Mouse (Mus musculus) cortical plate, adult 2 months (tissue): ENCODE results near the gene C730034F03Rik. TPM values are rescaled to one million over a fixed set of nuclear protein-coding genes. Genes with fewer than 3 reads are reported as not detected.
A peak's percentile ranks its signal among the peaks of the same experiment; 100 is the strongest.

Source experiments
- H3K27ac ChIP-seq: fragments of 200-500 bp; 2 replicates; pipeline ENCODE4 v1.5.1; 2012; ENCODE audit warnings: low read length, control low read depth, inconsistent platforms; ENCODE audit not compliant: insufficient read depth
- H3K4me1 ChIP-seq: fragments of 200-500 bp; 2 replicates; pipeline ENCODE4 v1.6.1; 2011; ENCODE audit warnings: low read length; ENCODE audit not compliant: control insufficient read depth, insufficient read depth
- H3K4me3 ChIP-seq: fragments of 200-500 bp; 2 replicates; pipeline ENCODE4 v1.5.1; 2011; ENCODE audit warnings: mild to moderate bottlenecking, low read length, control low read depth; ENCODE audit not compliant: insufficient read depth
- CTCF ChIP-seq: fragments of 200-500 bp; IDR thresholded peaks from 2 replicates; pipeline ENCODE4 v1.5.1; 2011; ENCODE audit warnings: mild to moderate bottlenecking, control low read depth, low read length; ENCODE audit not compliant: insufficient read depth; ENCODE audit errors: extremely low read depth
- POLR2A ChIP-seq: fragments of 200-500 bp; IDR thresholded peaks from 2 replicates; pipeline ENCODE4 v1.6.1; 2011; ENCODE audit warnings: mild to moderate bottlenecking, low read length, control low read depth; ENCODE audit not compliant: insufficient read depth; ENCODE audit errors: extremely low read depth
- polyA plus RNA-seq: library from polyadenylated mRNA; depleted of rRNA; stranded (reverse); fragments of >200 nt; gene quantifications from 2 replicates; pipeline ENCODE4 v1.2.3, GENCODE M21; 2012

C730034F03Rik gene
- polyA plus RNA-seq, 1 experiment: 2.8 TPM

- no peaks in the 10 kb centered on the region for H3K4me1 ChIP-seq
- no peak for TF ChIP-seq CTCF
- no peak for TF ChIP-seq POLR2A
- no peak overlapping the region for H3K27ac ChIP-seq
- H3K4me3 ChIP-seq: no peak overlapping the region
Measured at GRCm38 (mm10) chr15:89458942-89459341, 29.6 kb downstream of the C730034F03Rik start.

- TF ChIP-seq CTCF (no peak), POLR2A (no peak)
- Histone ChIP-seq H3K4me3 (no peak overlapping the region), H3K4me1 (no peaks in the 10 kb centered on the region), H3K27ac (no peak overlapping the region)
Measured at GRCm38 (mm10) chr15:89459821-89460220, 30.4 kb downstream of the C730034F03Rik start.

- Histone ChIP-seq H3K4me1 (no peaks in the 10 kb centered on the region), H3K4me3 (no peak overlapping the region), H3K27ac (no peak overlapping the region)
- TF ChIP-seq CTCF (no peak), POLR2A (no peak)
Measured at GRCm38 (mm10) chr15:89460298-89460697, 30.9 kb downstream of the C730034F03Rik start.

GRCm38 (mm10) chr15:89461321-89461720, 31.9 kb downstream of the C730034F03Rik start:
- TF ChIP-seq POLR2A: no peak
- TF ChIP-seq CTCF: no peak

GRCm38 (mm10) chr15:89462176-89462575, 32.8 kb downstream of the C730034F03Rik start:
- Histone ChIP-seq H3K4me3 (no peak overlapping the region), H3K27ac (no peak overlapping the region), H3K4me1 (no peaks in the 10 kb centered on the region)
- TF ChIP-seq POLR2A (no peak), CTCF (no peak)

More at GRCm38 (mm10) chr15:89461321-89461720, 31.9 kb downstream of the C730034F03Rik start:
- Histone ChIP-seq H3K4me3 (no peak overlapping the region), H3K4me1 (no peaks in the 10 kb centered on the region), H3K27ac (no peak overlapping the region)

GRCm38 (mm10) chr15:89463334-89464235, 34.2 kb downstream of the C730034F03Rik start:
- H3K4me3 ChIP-seq: no peak overlapping the region
- H3K27ac ChIP-seq: no peak overlapping the region
- TF ChIP-seq CTCF (peak; percentile 18; the same call in 1 of the 2 replicates), POLR2A (no peak)
- H3K4me1 ChIP-seq: no peaks in the 10 kb centered on the region

- TF ChIP-seq CTCF (no peak), POLR2A (no peak)
- H3K27ac ChIP-seq: no peak overlapping the region
Measured at GRCm38 (mm10) chr15:89465052-89465451, 35.7 kb downstream of the C730034F03Rik start.

GRCm38 (mm10) chr15:89468577-89468976, 39.2 kb downstream of the C730034F03Rik start:
- Histone ChIP-seq H3K27ac (no peak overlapping the region), H3K4me3 (no peak overlapping the region), H3K4me1 (no peaks in the 10 kb centered on the region)
- TF ChIP-seq CTCF: peak; percentile 54
- no peak for TF ChIP-seq POLR2A

More at GRCm38 (mm10) chr15:89465052-89465451, 35.7 kb downstream of the C730034F03Rik start:
- H3K4me1 ChIP-seq: no peaks in the 10 kb centered on the region
- no peak overlapping the region for H3K4me3 ChIP-seq

GRCm38 (mm10) chr15:89471476-89471875, 42.1 kb downstream of the C730034F03Rik start:
- no peak overlapping the region for H3K27ac ChIP-seq
- H3K4me3 ChIP-seq: no peak overlapping the region
- TF ChIP-seq CTCF: no peak
- no peak for TF ChIP-seq POLR2A
- no peaks in the 10 kb centered on the region for H3K4me1 ChIP-seq

- no peak overlapping the region for H3K4me3 ChIP-seq
- TF ChIP-seq CTCF (no peak), POLR2A (no peak)
- H3K4me1 ChIP-seq: peaks cover 2% of the 10 kb centered on the region
- H3K27ac ChIP-seq: no peak overlapping the region
Measured at GRCm38 (mm10) chr15:89473370-89473769, 44.0 kb downstream of the C730034F03Rik start.
